Comparison of ENCODE assay signal across 7 mouse cellular contexts in the genomic region with DNA sequence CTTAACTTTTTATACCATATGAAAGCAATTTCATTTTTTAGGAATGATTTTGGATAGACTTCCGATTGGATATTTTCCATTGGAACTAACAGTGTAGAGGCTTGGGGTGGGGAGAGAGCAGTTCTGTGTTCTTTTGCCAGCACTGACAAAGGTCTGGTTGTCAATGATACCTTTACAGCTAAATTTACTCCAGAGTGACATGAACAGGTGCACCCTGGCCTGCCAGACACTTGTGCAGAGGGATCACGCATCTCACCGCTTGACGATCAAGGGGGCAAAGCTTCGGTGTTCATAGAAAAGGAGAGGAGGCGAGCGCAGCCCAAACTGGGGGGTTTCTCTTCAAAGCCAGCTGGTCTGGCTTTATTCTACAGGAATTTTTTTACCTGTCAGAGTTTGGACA. TPM values are rescaled to one million over a fixed set of nuclear protein-coding genes. Genes with fewer than 3 reads are reported as not detected.
DNase-seq lines count a peak whose midpoint lies in the region; ATAC-seq and TF ChIP-seq lines count a peak whose summit lies in the region.

Mef2c (plus strand) TSS at position 116 of the 400 bp plus-strand sequence.

- H3K4me2 ChIP-seq in midbrain, embryonic 13.5 days (replicated peaks) = no peak within 1 kb of the TSS

- H3K4me1 ChIP-seq in brown adipose tissue, adult 24 weeks (ENCODE audit: control insufficient read depth, insufficient read depth, insufficient read length, low read length) = no peaks in the 10 kb centered on the region
- no peaks in the 10 kb centered on the region for H3K4me1 ChIP-seq in heart, adult 2 months (ENCODE audit: control insufficient read depth, insufficient read depth, low read length)
- H3K4me1 ChIP-seq in midbrain, embryonic 13.5 days (replicated peaks) = no peaks in the 10 kb centered on the region

- intact Hi-C loops in heart, adult 2 months (cut with DNase I) = no loop called here

- no peaks in the 10 kb centered on the region for H3K79me2 ChIP-seq in heart, adult 2 months (replicated peaks; ENCODE audit: control insufficient read depth, insufficient read depth, low read length)

- no peak within 1 kb of the TSS for H3K4me3 ChIP-seq in brown adipose tissue, adult 24 weeks (ENCODE audit: insufficient read depth, low read depth, low read length)
- H3K4me3 ChIP-seq in heart, adult 2 months = no peak within 1 kb of the TSS
- no peak within 1 kb of the TSS for H3K4me3 ChIP-seq in midbrain, embryonic 13.5 days (replicated peaks)

- 90% methylated on average over 7 of the region's 7 CpGs for WGBS in heart, adult 2 months
- WGBS in midbrain, embryonic 13.5 days = 81% methylated on average over 7 of the region's 7 CpGs

- H3K9ac ChIP-seq in heart, adult 2 months (ENCODE audit: low read depth, low read length) = no peak within 1 kb of the TSS
- H3K9ac ChIP-seq in midbrain, embryonic 13.5 days (replicated peaks) = no peak within 1 kb of the TSS

- no peak for TF ChIP-seq POLR2A in heart, adult 2 months (IDR thresholded peaks at IDR 0.05; ENCODE audit: insufficient read depth, low read depth, low read length)

- no peak for TF ChIP-seq CTCF in heart, adult 2 months (IDR thresholded peaks at IDR 0.05)

- no peaks in the 10 kb centered on the region for H3K9me3 ChIP-seq in midbrain, embryonic 13.5 days

- H3K36me3 ChIP-seq in heart, adult 2 months (ENCODE audit: control insufficient read depth, insufficient read depth, low read length) = no peaks in the 10 kb centered on the region
- no peaks in the 10 kb centered on the region for H3K36me3 ChIP-seq in midbrain, embryonic 13.5 days

- no peak within 1 kb of the TSS for H3K27ac ChIP-seq in brown adipose tissue, adult 24 weeks (replicated peaks; ENCODE audit: low read depth, low read length)
- H3K27ac ChIP-seq in heart, adult 2 months = no peak within 1 kb of the TSS
- no peak within 1 kb of the TSS for H3K27ac ChIP-seq in midbrain, embryonic 13.5 days

- TF ChIP-seq EP300 in heart, adult 2 months (IDR thresholded peaks at IDR 0.05; ENCODE audit: insufficient read depth, low read depth, low read length) = no peak

- no peak for ATAC-seq in midbrain, embryonic 13.5 days
- ATAC-seq in inflammation-experienced regulatory T-cells, adult 6 months = no peak

- H3K27me3 ChIP-seq in heart, adult 2 months (ENCODE audit: control insufficient read depth, insufficient read depth, low read length) = no peaks in the 10 kb centered on the region
- H3K27me3 ChIP-seq in midbrain, embryonic 13.5 days = no peaks in the 10 kb centered on the region

- DNase-seq in adrenal gland, postnatal 10 days = no peak
- DNase-seq in heart, adult 2 months = no peak
- no peak for DNase-seq in layer of hippocampus, postnatal 25 days (ENCODE audit: extremely low spot score in 1 of 2, low spot score in 1 of 2)
- no peak for DNase-seq in embryo, embryonic 9.5 days (ENCODE audit: extremely low spot score)

RNA-seq across cellular contexts. Expression of gene Mef2c, which starts in this region (rescaled TPM):
- total RNA-seq in adrenal gland, postnatal 10 days (2021) = 10 to 100 TPM; 42.9 to 86.6 TPM
- polyA plus RNA-seq in brown adipose tissue, adult 24 weeks (2012; ENCODE audit: insufficient read depth, insufficient read length, missing spikeins) = 14.3 and 24.7 TPM in 2 replicates
- 10 to 100 TPM; 56.5 to 74.1 TPM for total RNA-seq in heart, adult 2 months (2021)
- polyA plus RNA-seq in heart, adult 2 months (2012; rRNA removed) = 35.5 and 50.7 TPM in 2 replicates
- total RNA-seq in layer of hippocampus, postnatal 25 days (2021) = 100 to 1,000 TPM; 114 to 128 TPM
- polyA plus RNA-seq in midbrain, embryonic 13.5 days (2015; fragmentation: Nextera tagmentation; extraction: Ambion mirVana) = 12.9 and 15.2 TPM in 2 replicates
- 1 to 10 TPM in 2 of 3 experiments, under 1 TPM in 1; 0.60 to 6.2 (median 4.6) TPM for polyA plus RNA-seq in inflammation-experienced regulatory T-cells, adult 6 months (2017; shearing (Covaris generic))
